Mouse (Mus musculus) layer of hippocampus, adult 11-12 months (tissue): ENCODE results near the gene Pld1.
A peak's percentile ranks its signal among the peaks of the same experiment; 100 is the strongest.
"Not testable (repeated sequence)": the region's sequence is repeated elsewhere in the genome, so short reads cannot be mapped to it uniquely, and the experiment has no call there.

Experiments used
- DNase-seq: peaks from one replicate; pipeline ENCODE4 v3.0.0; 2022; ENCODE audit warnings: low spot score

Gene Pld1

GRCm38 (mm10) chr3:27942991-27943390, 4.5 kb downstream of the Pld1 start:
- no peak for DNase-seq

- not testable (repeated sequence) for DNase-seq
Observed at GRCm38 (mm10) chr3:27945397-27945796, 6.9 kb downstream of the Pld1 start.

GRCm38 (mm10) chr3:27949175-27949872, 10.8 kb downstream of the Pld1 start:
- no peak for DNase-seq

GRCm38 (mm10) chr3:27949873-27950250, 11.4 kb downstream of the Pld1 start:
- no peak for DNase-seq

- no peak for DNase-seq
Observed at GRCm38 (mm10) chr3:27950726-27951125, 12.2 kb downstream of the Pld1 start.

GRCm38 (mm10) chr3:27951721-27952120, 13.2 kb downstream of the Pld1 start:
- no peak for DNase-seq

- DNase-seq: no peak
Observed at GRCm38 (mm10) chr3:27956006-27956405, 17.5 kb downstream of the Pld1 start.

- DNase-seq: no peak
Observed at GRCm38 (mm10) chr3:27959221-27959620, 20.7 kb downstream of the Pld1 start.

GRCm38 (mm10) chr3:27961162-27961561, 22.7 kb downstream of the Pld1 start:
- DNase-seq: no peak

GRCm38 (mm10) chr3:27963795-27964201, 25.3 kb downstream of the Pld1 start:
- no peak for DNase-seq

GRCm38 (mm10) chr3:27968671-27969070, 30.2 kb downstream of the Pld1 start:
- DNase-seq: peak; percentile 16

GRCm38 (mm10) chr3:27973936-27974335, 35.4 kb downstream of the Pld1 start:
- DNase-seq: no peak

GRCm38 (mm10) chr3:27974981-27975380, 36.5 kb downstream of the Pld1 start:
- no peak for DNase-seq

GRCm38 (mm10) chr3:27976931-27977544, 38.5 kb downstream of the Pld1 start:
- no peak for DNase-seq

- peak; percentile 60 for DNase-seq
Observed at GRCm38 (mm10) chr3:27978030-27978723, 39.7 kb downstream of the Pld1 start.

GRCm38 (mm10) chr3:27981591-27981990, 43.1 kb downstream of the Pld1 start:
- DNase-seq: peak; percentile 21

- peak; percentile 87 for DNase-seq
Observed at GRCm38 (mm10) chr3:27982436-27983017, 44.0 kb downstream of the Pld1 start.

GRCm38 (mm10) chr3:27983274-27983673, 44.8 kb downstream of the Pld1 start:
- no peak for DNase-seq

- peak; percentile 61 for DNase-seq
Observed at GRCm38 (mm10) chr3:27983935-27984577, 45.6 kb downstream of the Pld1 start.

GRCm38 (mm10) chr3:27984620-27985019, 46.1 kb downstream of the Pld1 start:
- no peak for DNase-seq

GRCm38 (mm10) chr3:27985344-27985743, 46.8 kb downstream of the Pld1 start:
- DNase-seq: no peak

GRCm38 (mm10) chr3:27987891-27988536, 49.5 kb downstream of the Pld1 start:
- DNase-seq: no peak
